Mouse (Mus musculus): ENCODE measurements at regions not wholly inside any gene's neighbourhood (a gene's known extent, or its start where the extent isn't known, plus 50 kb on each side); places are given as distances from the start of the nearest gene placed in this dataset.

DNA sequence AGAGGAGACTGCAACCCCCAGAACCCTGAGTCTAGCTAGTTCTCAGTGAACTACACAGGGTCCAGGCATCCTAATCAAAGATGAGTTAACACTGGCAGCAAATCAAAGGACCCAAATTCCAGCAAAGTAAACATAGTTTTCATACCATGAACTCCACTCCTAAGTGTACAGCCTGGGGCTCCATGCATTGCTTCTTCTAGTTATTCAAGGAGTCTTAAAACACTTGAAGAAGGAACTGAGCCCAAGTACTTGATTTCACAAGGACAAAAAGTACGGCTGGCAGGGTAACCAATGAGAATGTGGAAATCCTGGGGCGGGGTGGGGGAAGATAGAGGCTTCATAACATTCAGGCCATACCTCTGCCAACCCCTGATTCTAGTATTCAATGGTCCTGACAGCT, 297.0 kb upstream of the Tle4 start:
- no peak overlapping the region for H3K9ac ChIP-seq (ENCODE audit: low read length)
- no peak overlapping the region for H3K27ac ChIP-seq (ENCODE audit: low read length)
- H3K4me3 ChIP-seq (ENCODE audit: low read length), result no peak overlapping the region
- no peaks in the 10 kb centered on the region for H3K9me3 ChIP-seq (replicated peaks; ENCODE audit: control insufficient read depth, low read length)
- ATAC-seq (replicated peaks; ENCODE audit: extremely low read depth, insufficient read depth, low FRiP score), result no peak
- no peaks in the 10 kb centered on the region for H3K36me3 ChIP-seq (ENCODE audit: control insufficient read depth, insufficient read depth)
- peaks cover 12% of the 10 kb centered on the region for H3K27me3 ChIP-seq (ENCODE audit: control insufficient read depth, insufficient read depth, low read length)
- H3K4me1 ChIP-seq (ENCODE audit: control insufficient read depth, insufficient read depth, low read length), result 0 out of 2 replicates have a peak, but pooled peaks cover 5% of the 10 kb centered on the region
- H3K4me2 ChIP-seq (ENCODE audit: low read depth, low read length), result no peak overlapping the region
- 76% methylated on average over 2 of the region's 2 CpGs for WGBS

- 83% methylated on average over 6 of the region's 6 CpGs for WGBS
- ATAC-seq (replicated peaks; ENCODE audit: extremely low read depth, insufficient read depth, low FRiP score), result no peak
- Histone ChIP-seq H3K9ac (ENCODE audit: low read length) (no peak overlapping the region), H3K27ac (ENCODE audit: low read length) (no peak overlapping the region), H3K36me3 (ENCODE audit: control insufficient read depth, insufficient read depth) (no peaks in the 10 kb centered on the region), H3K4me1 (ENCODE audit: control insufficient read depth, insufficient read depth, low read length) (0 out of 2 replicates have a peak, but pooled peaks cover 5% of the 10 kb centered on the region), H3K27me3 (ENCODE audit: control insufficient read depth, insufficient read depth, low read length) (peaks cover 27% of the 10 kb centered on the region), H3K9me3 (replicated peaks; ENCODE audit: control insufficient read depth, low read length) (no peaks in the 10 kb centered on the region), H3K4me2 (ENCODE audit: low read depth, low read length) (no peak overlapping the region), H3K4me3 (ENCODE audit: low read length) (no peak overlapping the region)
These were observed 294.5 kb upstream of the Tle4 start for GRCm38 (mm10) chr19:14892390-14892758.

DNA sequence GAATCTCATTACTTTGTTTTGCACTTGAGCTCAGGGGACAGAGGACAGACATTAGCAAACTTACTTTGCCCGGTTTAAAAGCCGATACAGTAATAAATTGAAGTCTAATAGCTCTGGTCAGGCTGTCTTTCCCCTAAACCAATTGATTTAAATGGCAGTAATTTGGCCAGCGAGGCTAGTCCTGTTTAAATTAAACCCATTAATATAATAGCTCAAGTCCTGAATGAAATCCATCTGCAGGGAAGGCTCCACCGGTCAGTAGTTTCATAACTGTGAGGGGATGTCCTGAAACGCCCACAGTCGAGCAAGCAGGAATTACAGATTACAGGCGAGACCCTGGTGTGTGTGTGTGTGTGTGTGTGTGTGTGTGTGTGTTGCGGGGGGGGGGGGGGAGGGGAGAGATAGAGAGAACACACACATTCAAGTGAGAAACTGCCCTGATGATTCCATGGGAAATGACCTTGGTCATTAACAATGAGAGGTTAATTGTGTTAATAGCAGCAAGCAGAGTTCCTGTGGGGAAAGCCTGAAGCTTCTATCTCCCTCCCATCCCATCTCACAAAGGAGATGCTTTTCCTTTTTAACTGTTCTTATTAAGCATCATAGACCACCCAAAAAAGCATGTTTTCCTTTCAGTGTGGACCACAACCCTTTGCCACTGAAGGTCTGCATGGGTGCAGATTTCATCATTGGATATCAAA, 294.0 kb upstream of the Tle4 start:
- Histone ChIP-seq H3K27me3 (ENCODE audit: control insufficient read depth, insufficient read depth, low read length) (peaks cover 27% of the 10 kb centered on the region), H3K4me1 (ENCODE audit: control insufficient read depth, insufficient read depth, low read length) (0 out of 2 replicates have a peak, but pooled peaks cover 5% of the 10 kb centered on the region), H3K9me3 (replicated peaks; ENCODE audit: control insufficient read depth, low read length) (no peaks in the 10 kb centered on the region), H3K9ac (ENCODE audit: low read length) (no peak overlapping the region), H3K27ac (ENCODE audit: low read length) (no peak overlapping the region), H3K36me3 (ENCODE audit: control insufficient read depth, insufficient read depth) (no peaks in the 10 kb centered on the region), H3K4me2 (ENCODE audit: low read depth, low read length) (no peak overlapping the region), H3K4me3 (ENCODE audit: low read length) (no peak overlapping the region)
- ATAC-seq (replicated peaks; ENCODE audit: extremely low read depth, insufficient read depth, low FRiP score), result no peak
- WGBS, result 42% methylated on average over 7 of the region's 8 CpGs

GRCm38 (mm10) chr19:14891090-14891428, 293.2 kb upstream of the Tle4 start:
- Histone ChIP-seq H3K36me3 (ENCODE audit: control insufficient read depth, insufficient read depth) (no peaks in the 10 kb centered on the region), H3K27me3 (ENCODE audit: control insufficient read depth, insufficient read depth, low read length) (peaks cover 30% of the 10 kb centered on the region), H3K27ac (ENCODE audit: low read length) (no peak overlapping the region), H3K4me2 (ENCODE audit: low read depth, low read length) (peak overlapping the region; percentile 59), H3K4me1 (ENCODE audit: control insufficient read depth, insufficient read depth, low read length) (0 out of 2 replicates have a peak, but pooled peaks cover 5% of the 10 kb centered on the region), H3K9ac (ENCODE audit: low read length) (no peak overlapping the region), H3K9me3 (replicated peaks; ENCODE audit: control insufficient read depth, low read length) (no peaks in the 10 kb centered on the region), H3K4me3 (ENCODE audit: low read length) (peak overlapping the region; percentile 39)
- 8% methylated on average over 9 of the region's 9 CpGs for WGBS
- no peak for ATAC-seq (replicated peaks; ENCODE audit: extremely low read depth, insufficient read depth, low FRiP score)

- H3K4me3 ChIP-seq (ENCODE audit: low read length), result peak overlapping the region; percentile 39
- H3K9me3 ChIP-seq (replicated peaks; ENCODE audit: control insufficient read depth, low read length), result no peaks in the 10 kb centered on the region
- peak; percentile 28 for ATAC-seq (replicated peaks; ENCODE audit: extremely low read depth, insufficient read depth, low FRiP score)
- H3K36me3 ChIP-seq (ENCODE audit: control insufficient read depth, insufficient read depth), result no peaks in the 10 kb centered on the region
- 0 out of 2 replicates have a peak, but pooled peaks cover 5% of the 10 kb centered on the region for H3K4me1 ChIP-seq (ENCODE audit: control insufficient read depth, insufficient read depth, low read length)
- H3K27ac ChIP-seq (ENCODE audit: low read length), result no peak overlapping the region
- H3K9ac ChIP-seq (ENCODE audit: low read length), result 0 out of 2 replicates have a peak overlapping the region, but pooled peaks have one; percentile 6
- peak overlapping the region; percentile 59 for H3K4me2 ChIP-seq (ENCODE audit: low read depth, low read length)
- H3K27me3 ChIP-seq (ENCODE audit: control insufficient read depth, insufficient read depth, low read length), result peaks cover 34% of the 10 kb centered on the region
- 4% methylated on average over 21 of the region's 21 CpGs for WGBS
These were observed 292.6 kb upstream of the Tle4 start for GRCm38 (mm10) chr19:14890241-14891089.

GRCm38 (mm10) chr19:14889794-14890193, 291.9 kb upstream of the Tle4 start:
- no peak overlapping the region for H3K9ac ChIP-seq (ENCODE audit: low read length)
- 0 out of 2 replicates have a peak, but pooled peaks cover 5% of the 10 kb centered on the region for H3K4me1 ChIP-seq (ENCODE audit: control insufficient read depth, insufficient read depth, low read length)
- H3K36me3 ChIP-seq (ENCODE audit: control insufficient read depth, insufficient read depth), result no peaks in the 10 kb centered on the region
- no peak for ATAC-seq (replicated peaks; ENCODE audit: extremely low read depth, insufficient read depth, low FRiP score)
- H3K4me2 ChIP-seq (ENCODE audit: low read depth, low read length), result no peak overlapping the region
- no peaks in the 10 kb centered on the region for H3K9me3 ChIP-seq (replicated peaks; ENCODE audit: control insufficient read depth, low read length)
- H3K27me3 ChIP-seq (ENCODE audit: control insufficient read depth, insufficient read depth, low read length), result peaks cover 34% of the 10 kb centered on the region
- no peak overlapping the region for H3K4me3 ChIP-seq (ENCODE audit: low read length)
- H3K27ac ChIP-seq (ENCODE audit: low read length), result no peak overlapping the region
- 55% methylated on average over 3 of the region's 3 CpGs for WGBS

DNA sequence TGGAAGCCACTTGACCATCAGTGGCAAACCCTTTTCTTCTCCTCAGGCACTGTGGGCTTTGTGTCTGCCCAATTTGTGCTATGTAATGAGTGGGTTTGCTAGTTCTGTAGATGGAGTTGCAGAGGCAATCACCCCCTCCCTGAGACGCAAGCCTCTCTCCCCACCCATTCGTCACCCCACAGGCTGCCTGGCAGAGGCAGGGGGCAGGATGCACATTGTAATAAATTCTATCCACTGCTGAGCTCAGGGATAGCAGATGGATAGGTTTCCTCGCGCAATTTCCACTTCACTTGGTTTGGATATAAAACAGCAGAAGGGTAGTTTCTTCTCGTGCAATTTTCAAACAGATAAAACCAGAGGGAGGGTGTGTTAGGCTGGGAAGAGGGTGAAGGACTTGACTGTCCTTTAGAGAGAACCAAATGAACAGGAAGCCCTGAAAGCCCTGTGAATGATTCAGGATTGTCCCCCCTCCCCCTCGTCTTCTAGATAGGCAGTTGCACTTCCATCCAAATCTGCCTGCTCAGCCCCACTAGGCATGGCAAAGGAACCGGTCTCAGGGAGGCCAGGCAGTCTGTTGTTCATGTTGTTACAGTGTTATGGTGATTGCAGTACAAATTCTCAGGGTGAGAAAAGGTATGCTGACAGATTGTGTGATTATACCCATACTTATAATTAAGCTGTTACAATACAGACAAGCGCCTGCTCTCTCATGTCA, 286.0 kb upstream of the Tle4 start:
- H3K27ac ChIP-seq (ENCODE audit: low read length), result no peak overlapping the region
- no peak overlapping the region for H3K4me3 ChIP-seq (ENCODE audit: low read length)
- H3K9me3 ChIP-seq (replicated peaks; ENCODE audit: control insufficient read depth, low read length), result no peaks in the 10 kb centered on the region
- WGBS, result 41% methylated on average over 8 of the region's 8 CpGs
- H3K4me2 ChIP-seq (ENCODE audit: low read depth, low read length), result no peak overlapping the region; the same call in 1 of the 2 replicates
- ATAC-seq (replicated peaks; ENCODE audit: extremely low read depth, insufficient read depth, low FRiP score), result no peak; the same call in 1 of the 2 replicates
- no peaks in the 10 kb centered on the region for H3K36me3 ChIP-seq (ENCODE audit: control insufficient read depth, insufficient read depth)
- H3K27me3 ChIP-seq (ENCODE audit: control insufficient read depth, insufficient read depth, low read length), result peaks cover 23% of the 10 kb centered on the region
- peaks cover 8% of the 10 kb centered on the region for H3K4me1 ChIP-seq (ENCODE audit: control insufficient read depth, insufficient read depth, low read length)
- H3K9ac ChIP-seq (ENCODE audit: low read length), result no peak overlapping the region

DNA sequence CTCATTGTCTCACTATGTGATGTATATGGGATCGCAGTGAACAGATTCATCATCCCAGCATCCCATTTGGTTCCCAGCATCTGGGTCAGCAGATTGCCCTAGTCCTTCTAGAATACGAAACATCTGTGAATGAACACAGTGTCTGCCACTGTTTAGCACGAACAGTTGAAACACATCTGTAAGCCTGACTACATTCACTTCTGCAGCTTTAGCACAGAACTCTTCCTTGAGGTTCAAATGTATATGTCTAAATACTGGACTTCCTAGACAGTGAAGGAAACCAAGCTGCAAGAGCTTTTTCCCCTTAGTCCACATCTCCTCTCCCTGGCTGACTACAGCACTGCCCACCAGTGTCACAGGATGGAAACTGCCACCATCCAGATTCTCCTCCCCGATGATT, 283.0 kb upstream of the Tle4 start:
- WGBS, result 86% methylated on average over 4 of the region's 4 CpGs
- no peaks in the 10 kb centered on the region for H3K9me3 ChIP-seq (replicated peaks; ENCODE audit: control insufficient read depth, low read length)
- H3K9ac ChIP-seq (ENCODE audit: low read length), result no peak overlapping the region
- H3K4me2 ChIP-seq (ENCODE audit: low read depth, low read length), result no peak overlapping the region
- H3K27ac ChIP-seq (ENCODE audit: low read length), result no peak overlapping the region
- no peak overlapping the region for H3K4me3 ChIP-seq (ENCODE audit: low read length)
- no peaks in the 10 kb centered on the region for H3K36me3 ChIP-seq (ENCODE audit: control insufficient read depth, insufficient read depth)
- no peak for ATAC-seq (replicated peaks; ENCODE audit: extremely low read depth, insufficient read depth, low FRiP score)
- H3K27me3 ChIP-seq (ENCODE audit: control insufficient read depth, insufficient read depth, low read length), result peaks cover 8% of the 10 kb centered on the region
- H3K4me1 ChIP-seq (ENCODE audit: control insufficient read depth, insufficient read depth, low read length), result peaks cover 8% of the 10 kb centered on the region
